Mouse (Mus musculus) heart, adult 8-10 months (tissue): Measurements from ENCODE around the gene Tcf12. TPM values are rescaled to one million over a fixed set of nuclear protein-coding genes. Genes with fewer than 3 reads are reported as not detected.

ENCODE experiments used
- DNase-seq: peaks from one replicate; pipeline ENCODE4 v3.0.0; 2022; ENCODE audit warnings: low spot score
- microRNA-seq: library from miRNA; unstranded; fragments of <30 nt; microRNA quantifications from one replicate; pipeline ENCODE4 v1.2.0, GENCODE M21; 2022
- total RNA-seq, 4 experiments: library from RNA; stranded (reverse); gene quantifications; 2 replicates each; pipeline ENCODE4 v1.2.4; 2022

Gene Tcf12
- total RNA-seq, 4 experiments from 2014 or later: 27.1 to 32.1 (median 31.6) TPM

DNA sequence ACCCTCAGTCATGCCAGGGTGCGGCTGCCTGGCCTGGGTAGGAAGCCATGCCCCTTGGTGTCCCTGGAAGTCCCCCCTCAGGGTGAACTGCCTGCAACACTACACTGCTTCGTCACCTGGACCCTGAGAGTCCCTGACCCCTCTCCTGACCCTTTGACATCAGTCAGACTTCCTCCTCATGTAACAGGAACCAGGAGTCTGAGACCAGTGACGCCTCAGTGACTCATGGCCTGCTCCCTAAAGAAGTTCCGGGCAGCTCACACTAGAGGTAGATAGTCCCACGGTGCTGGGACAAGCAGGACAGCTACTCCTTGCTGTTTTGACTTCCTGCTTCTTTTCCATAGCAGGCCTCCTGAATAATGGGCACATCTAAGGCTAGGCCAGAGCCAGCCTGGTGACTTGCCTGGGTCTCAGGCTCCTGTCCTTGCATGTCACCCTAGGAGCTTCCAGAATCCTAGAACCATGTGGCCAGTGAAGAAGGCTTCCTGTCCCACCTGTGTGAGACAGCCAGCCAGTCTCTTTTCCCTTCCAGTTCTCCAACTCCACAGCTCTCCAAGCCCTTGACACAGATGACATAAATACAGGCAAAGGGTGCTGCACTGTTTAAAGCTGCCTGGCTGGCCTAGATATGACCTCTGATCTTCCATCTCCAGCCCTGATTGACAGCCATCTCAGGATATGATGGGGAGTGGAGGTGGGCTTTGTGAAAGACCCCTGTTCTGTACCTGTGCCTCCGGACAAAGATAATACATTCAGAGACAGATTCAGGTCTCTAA, 305.8 kb downstream of the Tcf12 start:
- no peak for DNase-seq

DNA sequence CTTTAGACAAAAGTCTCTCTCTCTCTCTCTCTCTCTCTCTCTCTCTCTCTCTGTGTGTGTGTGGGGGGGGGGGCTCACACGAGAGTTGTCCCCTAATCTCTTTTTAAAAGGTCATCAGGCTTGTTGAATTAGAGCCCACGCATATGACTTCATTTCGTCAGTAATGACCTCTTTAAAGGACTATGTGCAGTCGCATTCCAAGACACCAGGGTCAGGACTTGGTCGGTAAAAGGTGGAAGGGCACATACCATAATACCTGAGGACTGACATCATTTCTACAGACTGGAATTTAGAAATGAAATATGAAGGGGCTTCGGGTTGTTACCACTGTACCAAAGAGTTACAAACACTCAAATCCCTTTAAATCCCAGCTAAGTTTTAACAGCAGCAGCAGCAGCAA, 307.6 kb downstream of the Tcf12 start:
- DNase-seq: no peak

DNA sequence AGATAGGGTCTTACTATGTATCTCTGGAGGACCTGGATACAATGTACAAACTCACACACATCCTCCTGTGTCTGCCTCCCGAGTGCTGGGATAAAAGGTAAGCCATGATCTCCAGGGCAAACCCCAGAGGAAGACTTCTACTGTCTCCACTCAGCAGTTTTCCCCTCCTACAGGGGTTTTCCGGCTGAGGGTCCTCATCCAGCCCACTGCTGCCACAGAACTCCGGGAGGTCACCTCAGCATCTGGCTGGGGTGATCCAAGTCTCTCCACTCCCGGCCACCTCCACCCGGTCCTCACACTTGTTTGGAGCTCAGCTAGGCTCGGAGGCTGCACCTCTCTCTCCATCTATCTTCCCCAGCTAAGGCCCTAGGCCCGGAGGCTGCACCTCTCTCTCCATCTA, 308.4 kb downstream of the Tcf12 start:
- DNase-seq: no peak

DNA sequence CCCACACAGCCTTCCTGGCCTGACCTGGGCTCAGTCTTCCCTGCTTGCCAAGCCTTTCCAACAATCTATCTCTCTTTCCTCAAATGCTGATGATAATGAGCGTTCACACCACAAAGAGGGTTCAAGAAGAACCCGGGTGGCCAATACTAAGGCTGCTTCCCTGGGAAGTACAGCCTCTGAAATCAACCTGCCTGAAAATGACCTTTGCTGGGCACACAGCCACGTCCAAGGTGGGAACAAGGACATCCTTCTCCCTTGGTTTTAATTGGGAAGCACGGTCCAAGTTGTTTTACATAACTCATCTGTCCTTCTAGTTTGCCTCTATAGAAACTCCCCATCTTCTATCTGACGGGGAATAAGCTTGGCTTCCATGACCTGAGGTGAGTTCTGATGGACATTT, 312.1 kb downstream of the Tcf12 start:
- no peak for DNase-seq

DNA sequence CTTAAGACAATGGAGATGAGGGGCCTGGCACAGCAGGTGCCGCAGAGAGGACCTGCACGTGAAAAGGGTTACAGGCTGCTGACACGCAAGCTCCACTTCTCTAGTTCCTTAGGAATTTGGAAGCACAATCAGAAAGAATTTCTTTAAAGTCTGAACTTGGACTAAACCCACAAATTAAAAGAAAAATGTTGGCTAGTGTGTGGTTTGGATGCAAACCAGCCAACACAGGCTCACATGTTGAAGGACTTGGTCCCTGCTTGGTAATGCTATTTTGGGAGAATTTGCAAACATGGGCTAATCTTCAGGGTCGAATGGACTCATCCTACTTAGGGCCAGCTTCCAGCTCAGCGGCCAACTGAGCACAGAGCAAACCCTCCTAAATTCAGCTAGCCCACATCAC, 313.5 kb downstream of the Tcf12 start:
- no peak for DNase-seq

Small RNAs within 50 kb of the gene (microRNA-seq; reads per million reads assigned to microRNA genes)
- gene Gm27450: not detected

Other genes starting within 250 kb of the Tcf12 start
- 10 to 100 TPM; 13.9 to 23.0 (median 20.5) TPM for gene Zfp280d, start 163.0 kb upstream of the Tcf12 start, total RNA-seq